Mouse (Mus musculus) Patski (cell line): ENCODE results near the gene Pank2. TPM values are rescaled to one million over a fixed set of nuclear protein-coding genes. Genes with fewer than 3 reads are reported as not detected.
A peak's percentile ranks its signal among the peaks of the same experiment; 100 is the strongest.
"Not testable (repeated sequence)": the region's sequence is repeated elsewhere in the genome, so short reads cannot be mapped to it uniquely, and the experiment has no call there.

Source experiments
- ATAC-seq: fragments of 100-300 bp; one replicate; pipeline ENCODE4 v1.8.0; 2021
- CTCF ChIA-PET: fragments of 350-600 bp; sonication (Branson Sonifier 250); formaldehyde crosslinking; loops from one replicate; lab custom pipeline; 2022; ENCODE audit warnings: inconsistent platforms; lab: Charles Lee
- POLR2A ChIA-PET: fragments of 350-600 bp; sonication (Branson Sonifier 250); formaldehyde crosslinking; loops from one replicate; lab custom pipeline; 2022; ENCODE audit warnings: antibody characterized with exemption, inconsistent platforms; lab: Charles Lee
- DNase-seq: peaks from one replicate; pipeline ENCODE4 v3.0.0-alpha.2; 2011; ENCODE audit warnings: low read depth, low spot score
- H3K27me3 ChIP-seq: fragments of 371-371 bp; one replicate; pipeline ENCODE4 v1.5.1; 2021
- CTCF ChIP-seq: fragments of 100-300 bp; IDR thresholded peaks from one replicate; pipeline ENCODE4 v1.5.1; 2021
- in situ Hi-C: fragments of 300-500 bp; cut with MboI; formaldehyde crosslinking; loops from 3 replicates; pipeline ENCODE4 v1.11.1; 2018; ENCODE audit warnings: low pct_unique_long_range_greater_than_20kb, mixed read lengths
- polyA plus RNA-seq: library from polyadenylated mRNA; unstranded; gene quantifications from one replicate; pipeline ENCODE4 v1.2.3, GENCODE M21; 2021

The Pank2 gene
- polyA plus RNA-seq, 1 experiment from 2014 or later: 42.8 TPM

DNA sequence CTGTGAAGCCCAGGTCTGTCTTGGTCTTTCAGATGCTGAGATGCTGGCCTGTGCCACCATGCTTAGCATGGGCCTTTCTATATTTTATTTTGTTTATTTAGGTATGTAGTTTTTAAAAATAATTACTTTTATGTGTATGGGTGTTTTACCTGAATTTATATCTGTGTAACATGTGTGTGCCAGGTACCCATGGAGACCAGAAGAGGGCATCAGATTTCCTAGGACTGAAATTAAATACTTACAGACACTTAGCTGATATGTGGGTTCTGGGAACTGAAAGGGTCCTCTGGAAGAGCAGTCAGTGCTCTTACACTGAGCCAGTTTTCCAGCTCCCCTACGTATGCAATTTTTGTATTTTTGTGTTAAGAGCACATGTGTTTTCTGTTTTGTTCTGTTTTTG, 24.0 kb downstream of the Pank2 start:
- in situ Hi-C loops: no loop called here
- peak; percentile 45 for TF ChIP-seq CTCF
- DNase-seq (no peak), ATAC-seq (no peak)
- ChIA-PET POLR2A (no interaction called here), CTCF (interaction anchor here (1.3 to 3.0 kb wide), 3 partner anchors 11 to 130 kb away, joined by 3 to 6 read pairs (median 4); no protein-coding TSS in a partner anchor)
- H3K27me3 ChIP-seq: no peaks in the 10 kb centered on the region

DNA sequence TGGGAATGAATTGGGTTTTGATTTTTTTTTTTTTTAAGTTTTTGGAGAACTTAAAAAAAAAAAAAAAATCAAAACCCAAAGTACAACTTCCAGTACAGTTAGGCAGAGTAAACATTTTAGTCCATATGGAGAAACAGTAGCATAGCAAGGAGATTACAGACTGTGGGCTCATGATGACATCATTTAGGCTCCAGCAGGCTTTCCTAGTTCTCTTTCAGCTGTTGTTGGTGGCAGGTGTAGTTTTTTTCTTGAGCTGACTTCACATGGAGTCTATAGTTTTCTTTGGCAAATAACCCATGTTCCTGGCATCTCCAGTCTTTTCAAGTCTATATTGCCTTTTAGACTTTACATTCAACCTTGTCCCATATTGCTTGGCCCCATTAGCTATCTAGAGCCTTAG, 28.4 kb downstream of the Pank2 start:
- no peak for DNase-seq
- H3K27me3 ChIP-seq: no peaks in the 10 kb centered on the region
- in situ Hi-C loops: no loop called here
- CTCF ChIA-PET: interaction anchor here (0.6 to 0.7 kb wide), 2 partner anchors 126 to 514 kb away, joined by 3 read pairs; no protein-coding TSS in a partner anchor
- ATAC-seq: no peak
- POLR2A ChIA-PET: no interaction called here
- no peak for TF ChIP-seq CTCF

DNA sequence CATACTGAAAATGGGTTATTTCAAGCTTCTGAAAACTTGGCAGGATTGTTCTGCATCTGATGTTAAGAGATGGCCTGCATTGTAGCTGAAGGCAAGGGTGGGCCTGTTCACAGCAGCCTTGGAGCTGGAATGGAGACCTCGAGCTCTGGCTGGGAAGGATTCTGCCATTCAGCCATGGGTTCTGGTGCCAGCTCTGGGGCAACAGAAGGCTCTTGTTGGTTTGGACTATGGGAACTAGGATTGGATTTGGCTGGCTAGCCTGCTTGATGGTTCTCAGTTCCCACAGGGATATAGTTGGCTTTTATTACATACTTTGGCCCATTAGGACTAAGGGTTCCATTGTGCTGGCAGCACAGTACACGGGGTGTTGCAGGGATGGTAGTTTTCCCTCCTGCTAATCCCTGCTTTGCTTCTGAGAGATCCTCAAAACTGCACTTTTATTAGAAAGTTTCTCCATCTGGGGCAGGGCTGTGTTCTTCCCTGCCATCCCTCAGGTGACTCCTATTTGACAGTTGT, 34.5 kb downstream of the Pank2 start:
- no peak for ATAC-seq
- CTCF ChIA-PET: interaction anchor here (1.8 kb wide), 1 partner anchor 10 kb away, joined by 3 read pairs; no protein-coding TSS in a partner anchor
- no peak for DNase-seq
- no peaks in the 10 kb centered on the region for H3K27me3 ChIP-seq
- in situ Hi-C loops: no loop called here
- no peak for TF ChIP-seq CTCF
- POLR2A ChIA-PET: no interaction called here

DNA sequence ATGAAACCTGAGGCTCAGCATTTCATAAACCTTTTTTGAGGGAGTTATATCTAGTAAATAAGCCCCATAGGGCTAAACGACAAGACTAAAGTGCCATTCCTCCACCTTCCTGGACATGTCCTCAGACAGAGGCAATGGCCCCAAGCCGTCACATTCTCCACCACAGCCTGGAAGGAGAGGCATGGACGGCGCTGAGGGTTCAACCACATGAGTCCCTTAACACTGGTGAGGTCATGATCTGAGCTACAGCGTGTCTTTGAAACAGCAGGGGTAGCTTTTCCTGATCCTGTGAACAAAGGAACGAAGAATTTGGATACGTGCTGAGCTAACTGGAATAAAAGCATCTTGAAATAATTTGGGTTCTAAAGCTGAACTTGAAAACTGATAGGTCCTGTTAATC, 36.4 kb downstream of the Pank2 start:
- H3K27me3 ChIP-seq, ATAC-seq, DNase-seq, POLR2A ChIA-PET, in situ Hi-C loops: not testable (repeated sequence)
- CTCF ChIA-PET: interaction anchor here (1.8 kb wide), 1 partner anchor 12 kb away, joined by 3 read pairs; no protein-coding TSS in a partner anchor

DNA sequence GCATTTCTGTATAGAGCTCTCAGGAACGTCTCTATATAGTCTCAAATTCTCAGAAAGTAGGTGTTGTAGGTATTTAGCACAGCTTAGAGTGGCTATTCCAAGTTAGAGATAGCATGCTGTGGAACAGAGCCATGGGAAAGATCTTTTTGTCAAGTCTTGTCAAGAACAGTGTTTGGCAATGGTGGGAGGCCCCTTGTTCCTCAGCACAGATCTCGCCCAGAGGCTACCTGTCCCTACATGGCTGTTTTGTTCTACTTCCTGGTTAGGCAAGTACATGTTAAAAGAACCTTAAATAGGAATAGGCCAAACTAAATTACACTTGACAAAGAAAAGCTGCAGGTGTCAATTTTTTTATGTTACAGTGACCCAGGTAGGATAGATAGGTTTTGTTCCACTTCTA, 38.2 kb downstream of the Pank2 start:
- in situ Hi-C loops: no loop called here
- no peak for ATAC-seq
- POLR2A ChIA-PET: no interaction called here

DNA sequence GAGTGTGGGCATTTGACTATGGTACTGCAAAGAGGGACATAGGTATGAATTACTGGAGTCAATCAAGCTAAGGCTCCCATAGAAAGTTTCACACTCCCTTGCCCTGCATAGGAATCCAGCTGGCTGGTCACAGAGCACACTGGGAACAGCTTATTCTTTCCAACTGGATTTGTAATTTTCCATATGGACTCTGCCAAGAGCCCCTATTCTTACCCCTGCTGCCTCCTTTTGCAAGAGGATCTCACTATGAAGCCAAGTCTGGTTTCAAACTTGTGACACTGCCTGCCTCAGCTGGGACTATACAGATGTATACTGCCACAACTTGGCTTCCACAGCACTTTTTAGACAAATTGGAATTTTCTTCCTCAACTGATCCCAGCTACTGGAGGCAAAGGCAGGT, 39.3 kb downstream of the Pank2 start:
- CTCF ChIA-PET: interaction anchor here (1.2 to 2.1 kb wide), 2 partner anchors 13 to 24 kb away, joined by 3 to 4 read pairs; no protein-coding TSS in a partner anchor

More for the DNA sequence above, 38.2 kb downstream of the Pank2 start:
- no peak for TF ChIP-seq CTCF
- CTCF ChIA-PET: interaction anchor here (1.1 to 2.1 kb wide), 2 partner anchors 23 to 116 kb away, joined by 4 read pairs; no protein-coding TSS in a partner anchor
- no peaks in the 10 kb centered on the region for H3K27me3 ChIP-seq
- DNase-seq: no peak

DNA sequence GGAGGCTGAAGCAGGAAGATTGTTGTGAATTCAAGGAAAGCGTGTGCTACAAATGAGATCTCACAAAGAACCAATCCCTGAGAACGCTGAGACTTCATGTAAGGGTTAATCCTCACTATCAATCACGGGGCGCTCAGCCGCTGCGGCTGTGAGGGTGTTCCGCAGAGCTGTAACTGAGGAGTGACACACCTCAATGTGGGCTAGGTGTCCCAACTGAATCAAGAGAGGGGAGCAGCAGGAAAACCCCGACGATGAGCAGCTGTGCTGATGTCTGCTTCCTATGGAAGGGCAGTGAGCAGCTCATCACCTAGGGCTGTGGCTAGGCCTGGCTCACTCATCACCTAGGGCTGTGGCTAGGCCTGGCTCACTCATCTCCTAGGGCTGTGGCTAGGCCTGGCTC, 42.2 kb downstream of the Pank2 start:
- no peaks in the 10 kb centered on the region for H3K27me3 ChIP-seq
- CTCF ChIA-PET: no interaction called here
- TF ChIP-seq CTCF: no peak
- in situ Hi-C loops: no loop called here
- ATAC-seq: no peak
- no peak for DNase-seq
- POLR2A ChIA-PET: no interaction called here

More for the DNA sequence above, 39.3 kb downstream of the Pank2 start:
- no peak for TF ChIP-seq CTCF
- no peak for DNase-seq
- in situ Hi-C loops: no loop called here
- POLR2A ChIA-PET: interaction anchor here (0.6 kb wide), 1 partner anchor 8 kb away, joined by 3 read pairs; no protein-coding TSS in a partner anchor
- no peak for ATAC-seq
- H3K27me3 ChIP-seq: no peaks in the 10 kb centered on the region

DNA sequence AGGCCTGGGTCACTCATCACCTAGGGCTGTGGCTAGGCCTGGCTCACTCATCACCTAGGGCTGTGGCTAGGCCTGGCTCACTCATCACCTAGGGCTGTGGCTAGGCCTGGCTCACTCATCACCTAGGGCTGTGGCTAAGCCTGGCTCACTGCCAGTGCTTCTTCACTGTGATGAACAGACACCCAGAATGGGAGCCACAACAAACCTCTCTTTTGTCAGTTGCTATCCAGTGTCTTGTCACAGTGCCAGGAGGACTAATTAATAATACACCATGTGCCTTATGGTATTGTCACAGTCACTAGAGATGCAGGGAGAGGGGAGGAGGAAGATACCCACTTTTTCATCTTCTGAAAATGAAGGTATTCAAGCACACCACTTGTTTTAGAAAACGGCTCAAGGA, 42.9 kb downstream of the Pank2 start:
- ATAC-seq, CTCF ChIA-PET, H3K27me3 ChIP-seq, in situ Hi-C loops, POLR2A ChIA-PET: not testable (repeated sequence)
- peak; percentile 38 for DNase-seq

DNA sequence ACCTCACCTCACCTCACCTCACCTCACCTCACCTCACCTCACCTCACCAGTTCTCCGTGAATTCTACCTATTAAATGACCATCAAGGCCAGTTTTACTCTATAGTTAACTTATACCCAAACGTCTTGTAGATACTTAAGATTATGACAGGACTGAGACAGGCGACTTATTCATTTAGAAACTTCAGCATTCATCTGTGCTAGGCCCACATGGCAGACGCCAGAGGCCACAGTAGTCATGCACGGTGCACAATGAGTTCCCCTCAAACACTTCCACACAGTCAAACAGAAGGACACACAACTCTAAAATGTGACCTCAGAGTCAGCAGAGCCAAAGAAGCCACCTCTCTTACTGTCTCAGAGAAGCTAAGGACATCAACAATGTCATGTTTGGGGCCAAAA, 45.1 kb downstream of the Pank2 start:
- ChIA-PET CTCF (no interaction called here), POLR2A (interaction anchor here (1.0 kb wide), 1 partner anchor 104 kb away, joined by 3 read pairs; no protein-coding TSS in a partner anchor)
- no peak for TF ChIP-seq CTCF
- ATAC-seq (no peak), DNase-seq (no peak)
- no peaks in the 10 kb centered on the region for H3K27me3 ChIP-seq
- in situ Hi-C loops: no loop called here

DNA sequence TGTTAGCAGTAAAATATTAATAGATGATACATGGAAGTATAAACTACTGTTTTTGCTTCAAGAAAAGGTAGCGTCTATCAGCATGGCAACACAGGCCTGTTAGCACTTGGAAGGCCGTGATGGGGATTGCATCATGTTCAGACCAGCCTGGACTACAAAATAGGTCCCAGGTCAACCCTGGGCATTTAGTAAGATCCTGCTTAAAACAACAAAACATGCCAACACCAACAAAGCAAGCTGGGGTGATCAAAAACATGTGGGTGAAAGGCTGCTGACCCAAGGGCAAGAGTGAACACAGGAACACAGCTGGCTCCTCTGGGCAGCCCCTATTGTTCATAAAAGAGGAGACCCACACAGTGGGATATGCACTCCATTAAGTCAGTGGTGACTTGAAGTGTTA, 45.5 kb downstream of the Pank2 start:
- ChIA-PET CTCF (no interaction called here), POLR2A (interaction anchor here (1.0 kb wide), 1 partner anchor 103 kb away, joined by 3 read pairs; no protein-coding TSS in a partner anchor)
- in situ Hi-C loops: no loop called here
- DNase-seq (no peak), ATAC-seq (no peak)
- H3K27me3 ChIP-seq: no peaks in the 10 kb centered on the region
- no peak for TF ChIP-seq CTCF

DNA sequence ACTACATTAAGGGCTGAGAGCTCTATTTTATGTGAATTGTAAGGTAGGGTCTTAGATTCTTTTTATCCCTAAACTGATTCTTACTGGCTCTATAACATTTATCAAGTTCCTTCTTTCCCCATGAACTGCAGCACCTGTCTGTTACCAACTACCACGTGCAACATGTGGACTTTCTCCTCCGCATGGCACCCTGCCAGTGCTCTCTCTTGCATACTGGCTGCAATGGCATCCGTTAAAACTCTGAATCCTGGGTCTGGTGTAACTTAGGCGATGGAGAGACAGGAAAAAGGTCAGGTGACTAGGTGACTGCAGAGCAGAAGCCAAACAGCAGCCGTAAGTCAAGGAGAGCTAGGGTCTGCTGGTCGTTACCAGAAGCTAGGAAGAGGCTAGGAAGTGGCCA, 47.0 kb downstream of the Pank2 start:
- in situ Hi-C loops: no loop called here
- H3K27me3 ChIP-seq: no peaks in the 10 kb centered on the region
- ATAC-seq (no peak), DNase-seq (no peak)
- no peak for TF ChIP-seq CTCF
- CTCF ChIA-PET: no interaction called here
- POLR2A ChIA-PET: no interaction called here
